Mouse (Mus musculus) midbrain, embryonic 15.5 days (tissue): Measurements from ENCODE around the gene Nr1d2. TPM values are rescaled to one million over a fixed set of nuclear protein-coding genes. Genes with fewer than 3 reads are reported as not detected.
"Not testable (repeated sequence)": the region's sequence is repeated elsewhere in the genome, so short reads cannot be mapped to it uniquely, and the experiment has no call there.

Experiments used
- ATAC-seq: fragments of 200-750 bp; cut with Nextera tagmentation; replicated peaks from 2 replicates; pipeline ENCODE4 v1.8.0; 2017; ENCODE audit warnings: moderate TSS enrichment
- H3K27ac ChIP-seq: fragments of 300-500 bp; sonication (generic); 2 replicates; pipeline ENCODE4 v1.5.1; 2015; ENCODE audit warnings: mild to moderate bottlenecking, inconsistent platforms
- H3K27me3 ChIP-seq: fragments of 300-500 bp; sonication (generic); replicated peaks from 2 replicates; pipeline ENCODE4 v1.6.1; 2015; ENCODE audit warnings: inconsistent platforms
- H3K36me3 ChIP-seq: fragments of 300-500 bp; sonication (generic); replicated peaks from 2 replicates; pipeline ENCODE4 v1.6.1; 2015; ENCODE audit warnings: inconsistent platforms
- H3K4me1 ChIP-seq: fragments of 300-500 bp; sonication (generic); 2 replicates; pipeline ENCODE4 v1.6.1; 2015; ENCODE audit warnings: inconsistent platforms
- H3K4me2 ChIP-seq: fragments of 300-500 bp; sonication (generic); 2 replicates; pipeline ENCODE4 v1.6.1; 2015; ENCODE audit warnings: inconsistent platforms, mild to moderate bottlenecking, moderate library complexity
- H3K4me3 ChIP-seq: fragments of 300-500 bp; sonication (generic); 2 replicates; pipeline ENCODE4 v1.5.1; 2015; ENCODE audit warnings: mild to moderate bottlenecking, inconsistent platforms
- H3K9ac ChIP-seq: fragments of 300-500 bp; sonication (generic); 2 replicates; pipeline ENCODE4 v1.6.1; 2015; ENCODE audit warnings: mild to moderate bottlenecking, inconsistent platforms
- H3K9me3 ChIP-seq: fragments of 300-500 bp; sonication (generic); 2 replicates; pipeline ENCODE4 v1.6.1; 2016; ENCODE audit warnings: inconsistent platforms
- WGBS: fragments of 180-500 bp; shearing (Covaris S2); methylation state at CpG from one replicate; pipeline ENCODE4 v1.1.7; 2015; ENCODE audit warnings: mixed read lengths; 5-methylcytosine and 5-hydroxymethylcytosine counted together
- polyA plus RNA-seq: library from polyadenylated mRNA; unstranded; fragments of >200 nt; fragmentation: Nextera tagmentation; extraction: Ambion mirVana; gene quantifications from 2 replicates; pipeline ENCODE4 v1.2.1, GENCODE M21; 2015

The Nr1d2 gene
- polyA plus RNA-seq, 1 experiment from 2014 or later, result 5.6 TPM

DNA sequence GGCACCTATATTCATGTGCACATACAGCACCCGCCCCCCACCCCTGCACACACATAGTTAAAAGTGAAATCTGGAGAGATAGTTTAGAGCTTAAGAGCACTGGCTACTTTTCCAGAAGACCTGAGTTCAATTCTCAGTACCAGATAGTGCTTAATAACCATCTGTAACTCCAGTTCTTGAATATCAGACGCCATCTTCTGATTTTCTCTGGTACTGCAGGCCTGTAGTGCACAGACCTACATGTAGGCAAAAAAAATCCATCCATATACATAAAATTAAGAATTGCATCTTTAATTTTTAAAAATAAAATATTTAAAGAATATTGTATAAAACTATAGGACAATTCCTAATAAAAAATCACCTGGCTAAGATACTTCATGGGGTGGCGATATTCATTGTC is 22.3 kb upstream of the Nr1d2 start:
- no peak overlapping the region for H3K9ac ChIP-seq
- H3K9me3 ChIP-seq, result no peaks in the 10 kb centered on the region
- no peak overlapping the region for H3K4me2 ChIP-seq
- no peaks in the 10 kb centered on the region for H3K4me1 ChIP-seq
- no peak overlapping the region for H3K27ac ChIP-seq
- H3K27me3 ChIP-seq, result no peaks in the 10 kb centered on the region
- ATAC-seq, result no peak
- H3K4me3 ChIP-seq, result no peak overlapping the region
- 0 out of 2 replicates have a peak, but pooled peaks cover 4% of the 10 kb centered on the region for H3K36me3 ChIP-seq
- WGBS, result 89% methylated on average over 3 of the region's 3 CpGs

DNA sequence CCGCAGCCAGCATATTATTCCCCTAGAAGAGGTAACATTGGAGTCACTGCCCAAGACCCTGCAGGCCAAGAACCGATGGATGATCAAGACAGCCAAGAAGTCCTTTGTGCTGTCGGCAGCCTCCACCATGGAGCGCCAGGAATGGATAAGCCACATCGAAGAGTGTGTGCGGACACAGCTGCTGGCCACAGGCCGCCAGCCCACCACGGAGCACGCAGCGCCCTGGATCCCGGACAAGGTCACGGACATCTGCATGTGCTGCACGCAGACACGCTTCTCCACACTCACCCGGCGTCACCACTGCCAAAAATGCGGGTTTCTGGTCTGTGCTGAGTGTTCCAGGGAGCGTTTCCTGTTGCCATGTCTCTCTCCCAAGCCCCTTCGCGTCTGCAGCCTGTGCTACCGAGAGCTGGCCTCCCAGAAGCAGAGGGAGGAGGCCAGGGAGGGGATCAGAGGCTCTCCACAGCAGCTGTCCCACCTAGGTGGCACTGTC is 3.8 kb upstream of the Nr1d2 start:
- Histone ChIP-seq H3K27me3 (no peaks in the 10 kb centered on the region), H3K4me2 (no peak overlapping the region), H3K27ac (no peak overlapping the region), H3K36me3 (no peaks in the 10 kb centered on the region), H3K9me3 (no peaks in the 10 kb centered on the region), H3K9ac (no peak overlapping the region), H3K4me3 (no peak overlapping the region), H3K4me1 (0 out of 2 replicates have a peak, but pooled peaks cover 2% of the 10 kb centered on the region)
- no peak for ATAC-seq
- 85% methylated on average over 21 of the region's 21 CpGs for WGBS

DNA sequence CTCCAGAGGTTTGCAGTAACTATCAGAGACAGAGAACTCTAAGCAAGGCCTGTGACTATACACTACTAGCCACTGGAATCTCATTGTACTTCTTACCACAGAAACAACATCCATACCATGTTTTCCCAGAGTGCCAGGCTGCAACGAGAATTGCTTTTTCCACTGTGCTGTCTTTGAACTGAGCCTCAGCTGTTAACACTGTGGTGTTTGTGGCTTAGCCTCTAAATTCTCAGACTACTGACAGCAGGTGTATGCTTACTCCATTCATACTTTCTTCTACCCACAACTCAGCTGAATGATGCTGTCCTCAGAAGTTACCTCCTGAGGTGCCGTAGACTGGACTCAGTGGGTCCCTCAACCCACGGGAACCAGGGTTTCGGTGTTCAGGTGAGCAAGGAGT is 2.9 kb upstream of the Nr1d2 start:
- Histone ChIP-seq H3K27ac (no peak overlapping the region), H3K4me3 (no peak overlapping the region), H3K4me2 (no peak overlapping the region), H3K27me3 (no peaks in the 10 kb centered on the region), H3K4me1 (0 out of 2 replicates have a peak, but pooled peaks cover 2% of the 10 kb centered on the region), H3K36me3 (no peaks in the 10 kb centered on the region), H3K9me3 (no peaks in the 10 kb centered on the region), H3K9ac (no peak overlapping the region)
- 84% methylated on average over 4 of the region's 4 CpGs for WGBS
- ATAC-seq, result no peak

DNA sequence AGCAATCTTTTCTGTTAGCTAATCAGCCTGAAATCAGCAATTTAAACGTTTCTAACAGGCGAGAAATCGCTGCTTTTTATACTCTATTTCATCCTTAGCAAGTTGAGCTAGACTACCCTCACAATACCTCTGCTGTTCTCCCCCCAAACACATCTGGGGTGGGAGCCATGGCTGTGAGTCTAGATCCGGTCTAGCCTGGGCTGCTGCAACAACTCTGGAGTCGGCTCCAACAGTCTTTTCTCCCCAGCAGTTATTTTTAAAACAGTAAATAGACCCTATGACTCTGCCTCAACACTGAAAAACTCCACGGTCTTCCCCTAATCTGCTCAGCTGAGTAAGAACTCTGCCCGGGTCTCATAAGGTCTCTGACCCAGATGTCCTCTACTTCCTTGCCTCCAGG is 1.2 kb upstream of the Nr1d2 start:
- no peak overlapping the region for H3K9ac ChIP-seq
- H3K4me3 ChIP-seq, result no peak overlapping the region
- 0 out of 2 replicates have a peak, but pooled peaks cover 2% of the 10 kb centered on the region for H3K4me1 ChIP-seq
- H3K9me3 ChIP-seq, result no peaks in the 10 kb centered on the region
- no peaks in the 10 kb centered on the region for H3K27me3 ChIP-seq
- no peak overlapping the region for H3K27ac ChIP-seq
- WGBS, result 76% methylated on average over 7 of the region's 7 CpGs
- ATAC-seq, result no peak
- H3K36me3 ChIP-seq, result no peaks in the 10 kb centered on the region
- no peak overlapping the region for H3K4me2 ChIP-seq

DNA sequence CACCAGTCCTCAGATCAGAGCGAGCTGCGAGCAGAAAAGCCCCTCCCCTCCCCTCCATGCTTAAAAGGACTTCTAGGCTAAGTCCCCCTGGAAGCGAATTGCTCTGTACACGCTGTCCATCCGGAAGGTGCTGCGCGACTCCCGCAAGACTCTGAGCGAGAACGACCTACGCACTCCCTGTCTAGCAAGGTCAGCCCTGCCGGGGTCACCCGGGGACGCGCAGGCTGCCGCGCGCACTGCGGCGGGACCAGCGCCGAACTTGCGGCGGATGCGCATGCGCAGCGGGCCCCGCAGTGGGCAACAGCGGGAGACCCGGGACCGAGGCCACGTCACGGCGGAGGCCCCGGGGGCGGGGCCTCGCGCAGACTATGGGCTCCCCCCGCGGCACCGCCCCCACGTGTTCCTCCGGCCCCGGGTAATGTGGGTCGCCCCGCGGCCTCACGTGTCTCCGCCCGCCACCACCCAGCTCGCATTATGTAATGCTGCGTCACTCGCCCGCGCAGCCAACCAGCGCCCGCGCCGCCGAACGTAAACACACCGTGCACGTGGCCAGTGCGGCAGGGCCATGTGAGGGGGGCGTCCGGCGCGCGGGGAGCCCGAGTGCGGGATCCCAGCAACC is 687 bp downstream of the Nr1d2 start:
- H3K4me3 ChIP-seq, result peak overlapping the region; percentile 91
- no peaks in the 10 kb centered on the region for H3K9me3 ChIP-seq
- peak overlapping the region; percentile 79 for H3K4me2 ChIP-seq
- ATAC-seq, result peak; percentile 98
- peak overlapping the region; percentile 54 for H3K9ac ChIP-seq
- WGBS, result under 1% methylated on average over 62 of the region's 71 CpGs
- H3K27ac ChIP-seq, result peak overlapping the region; percentile 80
- H3K27me3 ChIP-seq, result no peaks in the 10 kb centered on the region
- 0 out of 2 replicates have a peak, but pooled peaks cover 2% of the 10 kb centered on the region for H3K4me1 ChIP-seq
- H3K36me3 ChIP-seq, result no peaks in the 10 kb centered on the region

DNA sequence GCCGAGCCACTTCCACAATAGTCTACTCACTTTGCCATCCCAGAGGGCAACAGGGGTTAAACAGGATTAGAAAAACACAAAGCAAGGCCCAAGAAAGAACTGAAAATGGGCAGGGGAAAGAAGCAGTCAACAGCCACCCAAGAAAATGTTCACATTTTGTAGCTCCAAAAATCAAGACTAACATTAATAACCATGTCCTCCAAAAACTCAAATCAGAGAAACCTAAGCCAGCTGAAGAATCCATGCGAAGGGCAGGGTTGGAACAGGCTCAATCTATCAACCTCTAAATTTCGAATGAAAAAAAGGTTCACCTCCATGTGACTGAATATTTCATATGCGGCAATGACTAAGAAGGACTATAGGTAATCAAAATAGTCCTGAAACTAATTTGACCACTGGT is 1.5 kb downstream of the Nr1d2 start:
- Histone ChIP-seq H3K4me1 (0 out of 2 replicates have a peak, but pooled peaks cover 2% of the 10 kb centered on the region), H3K27me3 (no peaks in the 10 kb centered on the region), H3K9ac (no peak overlapping the region), H3K4me3 (no peak overlapping the region; the same call in 1 of the 2 replicates), H3K36me3 (no peaks in the 10 kb centered on the region), H3K4me2 (peak overlapping the region; percentile 79), H3K9me3 (no peaks in the 10 kb centered on the region), H3K27ac (no peak overlapping the region)
- 51% methylated on average over 4 of the region's 4 CpGs for WGBS
- ATAC-seq, result no peak

DNA sequence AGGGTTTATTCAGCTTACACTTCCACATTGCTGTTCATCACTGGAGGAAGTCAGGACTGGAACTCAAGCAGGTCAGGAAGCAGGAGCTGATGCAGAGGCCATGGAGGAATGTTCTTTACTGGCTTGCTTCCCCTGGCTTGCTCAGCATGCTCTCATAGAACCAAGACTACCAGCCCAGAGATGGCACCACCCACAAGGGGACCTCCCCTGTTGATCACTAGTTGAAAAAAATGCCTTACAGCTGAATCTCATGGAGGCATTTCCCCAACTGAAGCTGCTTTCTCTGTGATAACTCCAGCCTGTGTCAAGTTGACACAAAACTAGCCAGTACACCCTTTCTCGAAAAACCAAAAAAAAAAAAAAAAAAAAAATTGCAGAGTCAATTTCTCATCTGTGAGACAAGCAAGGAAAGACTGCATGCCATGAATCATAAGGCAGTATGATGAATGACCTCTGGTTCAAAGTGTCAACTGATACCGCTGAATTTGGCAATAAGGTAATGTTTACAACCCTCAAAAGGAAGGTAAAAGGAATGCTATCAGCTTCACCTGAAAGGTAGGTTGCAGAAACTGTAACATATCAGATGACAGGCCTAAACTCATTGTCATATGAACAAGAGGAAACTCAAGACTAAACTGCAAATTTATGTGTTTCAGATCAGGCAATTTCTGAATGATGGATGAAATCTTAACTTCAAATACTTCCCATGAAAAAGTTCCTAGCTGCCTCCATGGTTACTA is 2.3 kb downstream of the Nr1d2 start:
- H3K4me1 ChIP-seq, H3K4me3 ChIP-seq, ATAC-seq, H3K4me2 ChIP-seq, H3K27me3 ChIP-seq, H3K9ac ChIP-seq, H3K27ac ChIP-seq, H3K9me3 ChIP-seq, H3K36me3 ChIP-seq: not testable (repeated sequence)
- WGBS, result 89% methylated on average over 2 of the region's 2 CpGs

DNA sequence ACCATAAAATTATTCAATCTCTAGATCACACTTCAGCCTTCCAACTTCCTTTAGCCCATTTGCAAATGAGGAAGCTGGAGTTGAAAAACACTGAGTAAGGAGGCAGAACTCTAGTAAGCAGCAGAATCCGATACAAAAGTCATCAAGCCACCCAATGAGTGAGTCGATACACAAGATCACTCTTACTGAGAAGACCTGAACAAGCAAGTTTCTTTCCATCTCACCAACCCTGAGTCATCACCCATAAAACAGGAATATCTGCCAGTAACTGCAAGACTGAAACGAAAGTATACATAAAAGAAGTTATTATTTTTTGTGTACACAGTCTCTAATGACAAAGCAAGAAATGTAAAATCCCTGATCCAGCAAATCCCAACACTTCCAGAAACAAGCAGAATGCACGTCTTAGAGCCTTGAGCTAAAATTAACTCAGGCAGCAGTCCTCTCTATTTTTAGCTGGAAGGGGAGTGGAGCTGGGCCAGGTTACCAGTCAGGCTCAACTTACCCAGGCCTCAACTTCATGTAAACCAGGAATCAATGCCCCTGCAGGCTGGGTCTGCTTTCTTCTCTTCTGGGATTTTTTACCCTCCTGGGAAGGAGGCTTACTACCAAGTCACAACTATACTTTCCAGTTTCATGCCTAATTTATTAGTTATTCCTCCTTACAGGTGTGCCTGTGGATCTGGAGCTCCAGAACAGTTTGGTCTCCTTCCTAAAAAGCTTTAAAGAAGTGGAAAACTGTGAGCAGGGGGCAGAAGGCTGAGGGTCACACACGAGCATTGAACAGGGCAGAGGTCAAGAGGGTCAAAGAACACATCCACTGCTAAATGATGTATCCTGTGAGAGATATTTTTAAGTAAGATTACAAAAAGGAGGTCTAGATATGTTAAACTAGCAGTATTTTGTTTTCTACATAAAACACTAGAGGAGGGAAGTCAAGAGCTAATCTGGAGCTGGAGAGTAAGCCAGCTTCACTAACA is 4.7 kb downstream of the Nr1d2 start:
- Histone ChIP-seq H3K9me3 (no peaks in the 10 kb centered on the region), H3K36me3 (no peaks in the 10 kb centered on the region), H3K9ac (no peak overlapping the region), H3K27me3 (no peaks in the 10 kb centered on the region), H3K27ac (no peak overlapping the region), H3K4me2 (no peak overlapping the region), H3K4me3 (no peak overlapping the region), H3K4me1 (0 out of 2 replicates have a peak, but pooled peaks cover 2% of the 10 kb centered on the region)
- ATAC-seq, result no peak
- WGBS, result 65% methylated on average over 5 of the region's 5 CpGs

DNA sequence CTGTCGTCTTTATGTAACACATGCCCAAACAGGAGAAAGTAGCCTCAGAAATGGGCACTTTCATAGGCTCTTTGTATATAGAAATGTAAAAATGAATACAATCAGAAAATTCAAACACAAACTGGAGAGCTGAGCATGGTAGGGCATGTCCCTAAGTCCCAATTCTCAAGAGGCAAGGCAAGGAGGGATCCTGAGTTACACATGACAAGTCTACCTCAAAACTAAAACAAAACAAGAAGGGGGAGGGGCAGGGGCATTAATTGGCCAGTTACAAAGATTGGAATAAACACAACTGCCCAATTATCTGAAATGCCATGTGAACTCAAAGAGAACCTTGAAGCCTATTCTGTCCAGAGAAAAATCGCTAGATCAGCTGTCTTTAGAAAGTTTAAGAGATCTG is 5.9 kb downstream of the Nr1d2 start:
- H3K4me3 ChIP-seq, result no peak overlapping the region
- WGBS, result 92% methylated on average over 2 of the region's 2 CpGs
- no peaks in the 10 kb centered on the region for H3K27me3 ChIP-seq
- no peak overlapping the region for H3K9ac ChIP-seq
- no peak overlapping the region for H3K27ac ChIP-seq
- no peaks in the 10 kb centered on the region for H3K36me3 ChIP-seq
- H3K9me3 ChIP-seq, result no peaks in the 10 kb centered on the region
- H3K4me1 ChIP-seq, result 0 out of 2 replicates have a peak, but pooled peaks cover 2% of the 10 kb centered on the region
- no peak overlapping the region for H3K4me2 ChIP-seq
- no peak for ATAC-seq

DNA sequence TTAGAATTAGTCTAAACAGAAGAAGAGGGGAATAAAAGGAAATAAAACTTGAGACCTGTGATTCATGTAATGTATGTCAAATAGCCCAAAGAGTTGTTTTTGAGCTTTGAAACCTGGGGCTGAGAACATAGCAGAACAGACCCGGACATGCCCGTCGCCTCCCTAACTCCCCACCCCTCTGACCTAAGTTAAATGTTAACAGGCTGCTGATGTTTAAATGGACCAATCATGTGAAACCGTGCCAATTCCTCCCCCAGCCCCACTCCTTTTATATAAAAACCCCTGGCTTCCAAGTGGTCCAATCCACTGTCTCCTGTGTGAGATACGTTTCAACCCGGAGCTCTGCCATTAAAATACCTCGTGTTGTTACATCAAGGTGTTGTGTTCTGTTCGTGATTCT is 7.1 kb downstream of the Nr1d2 start:
- not testable (repeated sequence) for H3K27me3 ChIP-seq, H3K4me3 ChIP-seq, ATAC-seq, H3K4me1 ChIP-seq, H3K9me3 ChIP-seq, H3K4me2 ChIP-seq, H3K9ac ChIP-seq, H3K36me3 ChIP-seq, H3K27ac ChIP-seq
- 95% methylated on average over 8 of the region's 8 CpGs for whole genome bisulfite sequencing

DNA sequence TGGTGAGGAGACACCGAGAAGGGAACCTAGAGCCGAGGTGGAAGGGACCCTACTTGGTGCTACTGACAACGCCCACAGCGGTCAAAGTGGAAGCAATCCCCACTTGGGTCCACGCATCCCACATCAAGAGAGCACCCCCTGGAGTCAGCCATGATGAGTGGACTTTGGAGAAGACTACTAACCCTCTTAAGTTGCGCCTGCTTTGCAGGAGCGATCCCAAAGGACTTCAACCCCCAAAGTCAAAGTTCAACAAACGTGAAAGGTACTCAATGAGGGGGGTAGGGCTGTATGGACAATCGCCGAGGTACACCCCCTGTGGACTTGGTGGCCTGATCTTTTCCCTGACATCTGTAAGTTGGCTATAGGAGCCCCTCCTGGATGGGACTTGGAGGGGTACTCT is 9.2 kb downstream of the Nr1d2 start:
- H3K4me2 ChIP-seq, H3K4me1 ChIP-seq, H3K9me3 ChIP-seq, ATAC-seq, H3K36me3 ChIP-seq, H3K27me3 ChIP-seq, H3K27ac ChIP-seq, H3K9ac ChIP-seq, H3K4me3 ChIP-seq: not testable (repeated sequence)
- WGBS, result 93% methylated on average over 10 of the region's 10 CpGs

DNA sequence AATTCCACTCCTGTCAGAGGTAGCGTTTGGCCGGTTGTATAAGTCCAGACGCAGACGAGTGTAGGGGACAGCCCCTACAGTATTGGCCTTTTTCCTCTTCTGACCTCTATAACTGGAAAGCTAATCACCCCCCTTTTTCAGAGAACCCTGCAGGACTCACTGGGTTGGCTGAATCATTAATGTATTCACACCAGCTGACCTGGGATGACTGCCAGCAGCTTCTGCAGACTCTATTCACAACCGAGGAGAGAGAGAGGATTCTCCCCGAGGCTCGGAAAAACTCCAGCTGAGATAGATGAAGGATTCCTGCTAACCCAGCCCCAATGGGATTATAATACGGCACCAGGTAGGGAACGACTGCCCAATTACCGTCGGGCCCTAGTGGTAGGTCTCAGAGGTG is 12.7 kb downstream of the Nr1d2 start:
- not testable (repeated sequence) for H3K27ac ChIP-seq, H3K36me3 ChIP-seq, ATAC-seq, H3K4me1 ChIP-seq, H3K9me3 ChIP-seq, H3K27me3 ChIP-seq, H3K9ac ChIP-seq
- Histone ChIP-seq H3K4me2 (peak overlapping the region; percentile 35), H3K4me3 (peak overlapping the region; percentile 12; the same call in 1 of the 2 replicates)
- 52% methylated on average over 11 of the region's 11 CpGs for WGBS
